Mouse (Mus musculus): ENCODE measurements around the gene Slc41a2.

- TF ChIP-seq EP300 (IDR thresholded peaks at IDR 0.05; ENCODE audit: low read depth) (peak; percentile 75), CTCF (IDR thresholded peaks at IDR 0.05; ENCODE audit: low read depth) (no peak)
Measured at GRCm38 (mm10) chr10:83384456-83385215, 47.0 kb upstream of the Slc41a2 start.

All from liver, embryonic 14.5 days (tissue).